Comparison of ENCODE assay signal across 8 mouse cellular contexts in genomic region chr4:119077084-119077682, GRCm38 (mm10). TPM values are rescaled to one million over a fixed set of nuclear protein-coding genes. Genes with fewer than 3 reads are reported as not detected.
DNase-seq lines count a peak whose midpoint lies in the region; ATAC-seq and TF ChIP-seq lines count a peak whose summit lies in the region.

No protein-coding gene starts in this region.

- peaks cover 29% of the 10 kb centered on the region for H3K4me1 ChIP-seq in embryonic facial prominence, embryonic 14.5 days (ENCODE audit: control insufficient read depth, insufficient read depth, low read length)
- peaks cover 31 to 37% of the 10 kb centered on the region in 2 experiments for H3K4me1 ChIP-seq in liver, embryonic 14.5 days (replicated peaks; ENCODE audit: control insufficient read depth in 2 of 2, insufficient read depth in 2 of 2, low read length in 1 of 2)

- peaks cover 4% of the 10 kb centered on the region; the same call in 1 of the 2 replicates for H3K27me3 ChIP-seq in embryonic facial prominence, embryonic 14.5 days (replicated peaks; ENCODE audit: control insufficient read depth, insufficient read depth, low read length)
- peaks cover 13% of the 10 kb centered on the region for H3K27me3 ChIP-seq in liver, embryonic 14.5 days (ENCODE audit: control insufficient read depth, insufficient read depth, low read length)

- no peak for TF ChIP-seq POLR2A in brain, embryonic 14.5 days (IDR thresholded peaks at IDR 0.05; ENCODE audit: borderline replicate concordance, extremely low read depth, insufficient read depth, insufficient read length, poor library complexity, severe bottlenecking)

- H3K36me3 ChIP-seq in embryonic facial prominence, embryonic 14.5 days (ENCODE audit: control insufficient read depth, insufficient read depth, low read length): no peaks in the 10 kb centered on the region
- H3K36me3 ChIP-seq in liver, embryonic 14.5 days (replicated peaks; ENCODE audit: control insufficient read depth, insufficient read depth, low read depth): no peaks in the 10 kb centered on the region

- no peak for TF ChIP-seq CTCF in brain, embryonic 14.5 days (IDR thresholded peaks at IDR 0.05; ENCODE audit: borderline replicate concordance, extremely low read depth, insufficient read depth, insufficient read length)
- TF ChIP-seq CTCF in liver, embryonic 14.5 days (IDR thresholded peaks at IDR 0.05; ENCODE audit: low read depth): no peak

- no peaks in the 10 kb centered on the region for H3K9me3 ChIP-seq in embryonic facial prominence, embryonic 14.5 days (ENCODE audit: control insufficient read depth, low read length)
- H3K9me3 ChIP-seq in liver, embryonic 14.5 days (ENCODE audit: control insufficient read depth, low read length): no peaks in the 10 kb centered on the region

- H3K4me3 ChIP-seq in embryonic facial prominence, embryonic 14.5 days (ENCODE audit: low read depth, low read length): no peak overlapping the region
- peak overlapping the region; percentile 5 to 17; a peak in 2 of 4 replicates for H3K4me3 ChIP-seq in liver, embryonic 14.5 days (ENCODE audit: insufficient read depth in 1 of 2, low read depth in 2 of 2, low read length in 2 of 2)

- 56% methylated on average over 13 of the region's 13 CpGs for WGBS in embryonic facial prominence, embryonic 14.5 days
- 7% methylated on average over 13 of the region's 13 CpGs for WGBS in liver, embryonic 14.5 days (ENCODE audit: insufficient replicate concordance)

- intact Hi-C loops in left cerebral cortex, postnatal 10 days (cut with DNase I): no loop called here
- intact Hi-C loops in heart, postnatal 36 days (cut with DNase I): no loop called here

- no peak for ATAC-seq in embryonic facial prominence, embryonic 14.5 days (ENCODE audit: low read depth)
- peak; percentile 93 for ATAC-seq in liver, embryonic 14.5 days (ENCODE audit: insufficient read depth)
- ATAC-seq in monocyte, adult 5-6 weeks (replicated peaks; ENCODE audit: insufficient number of reproducible peaks, low FRiP score, low TSS enrichment, poor library complexity, severe bottlenecking): no peak

- peak; percentile 31 to 49 for DNase-seq in left cerebral cortex, postnatal 10 days (ENCODE audit: extremely low spot score in 1 of 2, low spot score in 2 of 2)
- no peak for DNase-seq in left cerebral cortex, adult 8-10 months (ENCODE audit: low spot score in 2 of 2)
- peak; percentile 76 for DNase-seq in brain, embryonic 14.5 days (ENCODE audit: low read depth)
- peak; percentile 32 for DNase-seq in embryonic facial prominence, embryonic 14.5 days (ENCODE audit: low spot score)
- peak; percentile 34 to 36 for DNase-seq in heart, postnatal 36 days
- DNase-seq in liver, embryonic 14.5 days (ENCODE audit: low read depth in 3 of 3, low spot score in 3 of 3): peak; percentile 73 to 79 (median 78)
- no peak for DNase-seq in urinary bladder, adult 2 months (ENCODE audit: low spot score)

- peak; percentile 88 for TF ChIP-seq EP300 in liver, embryonic 14.5 days (IDR thresholded peaks at IDR 0.05; ENCODE audit: low read depth)

- H3K9ac ChIP-seq in embryonic facial prominence, embryonic 14.5 days (ENCODE audit: low read depth, low read length): no peak overlapping the region
- peak overlapping the region; percentile 38 for H3K9ac ChIP-seq in liver, embryonic 14.5 days (replicated peaks)

- peak overlapping the region; percentile 33 for H3K27ac ChIP-seq in embryonic facial prominence, embryonic 14.5 days (replicated peaks; ENCODE audit: low read depth, low read length)
- H3K27ac ChIP-seq in liver, embryonic 14.5 days: peak overlapping the region; percentile 74

- H3K4me2 ChIP-seq in embryonic facial prominence, embryonic 14.5 days (ENCODE audit: low read depth, low read length): no peak overlapping the region
- peak overlapping the region; percentile 62 for H3K4me2 ChIP-seq in liver, embryonic 14.5 days (ENCODE audit: low read depth)

RNA-seq across cellular contexts. Expression of gene Slc2a1, which starts 31.3 kb away (rescaled TPM):
- total RNA-seq in left cerebral cortex, postnatal 10 days (2021): 10 to 100 TPM; 46.2 to 70.9 TPM
- 100 to 1,000 TPM in 1 of 4 experiments, 10 to 100 TPM in 3; 83.3 to 103 (median 92.3) TPM for total RNA-seq in left cerebral cortex, adult 8-10 months (2022)
- polyA plus RNA-seq in brain, embryonic 14.5 days (2012; rRNA removed): 94.7 and 96.9 TPM in 2 replicates
- polyA plus RNA-seq in embryonic facial prominence, embryonic 14.5 days (2014; fragmentation: Nextera tagmentation; extraction: Ambion mirVana): 94.2 and 111 TPM in 2 replicates
- 10 to 100 TPM in 1 of 2 experiments, 1 to 10 TPM in 1; 9.5 to 12.7 TPM for total RNA-seq in heart, postnatal 36 days (2021)
- polyA plus RNA-seq in liver, embryonic 14.5 days (2012; rRNA removed): 173 and 192 TPM in 2 replicates
- 259 and 296 TPM in 2 replicates for polyA plus RNA-seq in liver, embryonic 14.5 days (2014; fragmentation: Nextera tagmentation; extraction: Ambion mirVana)
- 25.2 to 35.8 TPM (median 30.1 TPM) in 3 replicates for total RNA-seq in monocyte, adult 5-6 weeks (2017)
- 36.2 and 38.7 TPM in 2 replicates for polyA plus RNA-seq in urinary bladder, adult 2 months (2012; rRNA removed)

Comparison
In these comparisons a context has a peak if more than half of its experiments do, and no peak if none do; other contexts are left out.
1. DNase-seq: peak in left cerebral cortex, postnatal 10 days (2 of 2), brain, embryonic 14.5 days (single experiment), embryonic facial prominence, embryonic 14.5 days (single experiment), heart, postnatal 36 days (2 of 2) and liver, embryonic 14.5 days (3 of 3); none in left cerebral cortex, adult 8-10 months (0 of 2) and urinary bladder, adult 2 months (single experiment).